In genomic region chr9:22407633-22408032, GRCm38 (mm10) we compare ENCODE assay signal across 41 mouse cellular contexts. TPM values are rescaled to one million over a fixed set of nuclear protein-coding genes. Genes with fewer than 3 reads are reported as not detected.
"Had no signal": no experiment of that assay in that cellular context is flagged by ENCODE, and none has a peak within 500 bp of the region (broad histone marks: within the 10 kb centered on the region; RNA-seq: fewer than 3 reads in every experiment).

No protein-coding gene starts in this region.

RNA-seq across cellular contexts. Expression of gene Gm17545, which starts 46.5 kb away (rescaled TPM):
- total RNA-seq: heart, postnatal 10 days; heart, postnatal 14 days; heart, postnatal 25 days; heart, postnatal 36 days; heart, postnatal 4 days; hematopoietic stem cell, adult 5-6 weeks; hindbrain, postnatal 0 days; layer of hippocampus, adult 18-20 months; layer of hippocampus, adult 8-10 months; layer of hippocampus, postnatal 10 days; layer of hippocampus, postnatal 14 days; layer of hippocampus, postnatal 25 days; layer of hippocampus, postnatal 36 days; left cerebral cortex, adult 18-20 months; left cerebral cortex, adult 2 months had no signal
- polyA plus RNA-seq: heart, embryonic 10.5 days; heart, embryonic 11.5 days; heart, embryonic 12.5 days; heart, embryonic 13.5 days; heart, embryonic 14.5 days; heart, embryonic 15.5 days; heart, embryonic 16.5 days; heart, postnatal 0 days; hindbrain, embryonic 10.5 days; hindbrain, embryonic 11.5 days; hindbrain, embryonic 12.5 days; hindbrain, embryonic 13.5 days; hindbrain, embryonic 14.5 days; hindbrain, embryonic 15.5 days; hindbrain, embryonic 16.5 days; hindbrain, postnatal 0 days; inflammation-experienced regulatory T-cells, adult 6 months; intestine, embryonic 14.5 days; intestine, embryonic 15.5 days; intestine, embryonic 16.5 days; intestine, postnatal 0 days; kidney, adult 2 months; kidney, embryonic 14.5 days; kidney, embryonic 15.5 days; kidney, embryonic 16.5 days; kidney, postnatal 0 days; large intestine, adult 2 months had no signal
